Mouse (Mus musculus): Measurements from ENCODE around the gene Tk2.

DNA sequence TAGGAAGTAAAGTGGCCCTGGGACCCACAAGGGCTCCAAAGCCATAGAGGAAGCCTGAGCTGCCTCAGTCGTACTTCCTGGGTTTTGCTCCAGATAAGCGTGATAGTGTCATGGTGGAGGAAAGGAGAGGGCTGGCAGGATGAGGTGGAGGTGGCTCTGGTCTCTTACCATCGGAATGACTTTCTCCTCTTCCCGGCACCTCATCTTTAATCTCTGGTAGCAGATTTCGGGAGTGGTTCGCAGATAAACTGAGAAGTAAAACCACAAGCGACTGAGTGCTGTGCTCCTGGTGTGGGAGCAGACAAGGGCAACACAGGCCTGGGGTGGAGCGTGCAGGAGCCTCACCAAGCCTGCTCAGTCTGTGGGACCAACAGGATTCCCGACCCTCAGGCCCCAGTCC, 18.0 kb downstream of the Tk2 start:
- TF ChIP-seq CTCF (IDR thresholded peaks at IDR 0.05; ENCODE audit: low read depth, low read length) (no peak), POLR2A (IDR thresholded peaks at IDR 0.05; ENCODE audit: borderline replicate concordance, low read depth, low read length) (no peak)

All from bone marrow macrophage, adult 2 months (primary cell).